Mouse (Mus musculus) naive thymus-derived CD4-positive, alpha-beta T cell, adult 2 months (primary cell): Measurements from ENCODE around the gene Atp9a.

Experiments used
- DNase-seq: peaks from one replicate; pipeline ENCODE4 v3.0.0-alpha.2; 2011; ENCODE audit warnings: low read depth

Gene Atp9a

DNA sequence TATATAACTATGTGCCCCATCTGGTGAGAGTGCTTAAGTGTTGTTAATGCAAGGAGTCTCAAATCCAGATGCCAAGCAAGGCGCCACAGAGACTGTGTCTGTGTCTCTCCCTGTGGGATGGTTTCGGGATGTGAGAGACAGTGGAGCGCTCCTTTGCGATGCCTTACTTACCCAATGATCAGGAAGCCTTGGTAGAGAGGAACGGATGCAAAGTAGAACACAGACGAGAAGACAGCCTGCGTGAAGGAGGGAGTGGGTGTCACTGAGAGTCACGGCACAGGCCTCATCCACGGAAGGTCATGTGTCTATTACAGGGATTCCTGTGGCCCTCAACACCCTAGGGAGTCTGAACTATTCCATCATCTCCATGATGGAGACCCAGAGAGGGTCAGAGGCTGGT is 101.7 kb downstream of the Atp9a start:
- no peak for DNase-seq

DNA sequence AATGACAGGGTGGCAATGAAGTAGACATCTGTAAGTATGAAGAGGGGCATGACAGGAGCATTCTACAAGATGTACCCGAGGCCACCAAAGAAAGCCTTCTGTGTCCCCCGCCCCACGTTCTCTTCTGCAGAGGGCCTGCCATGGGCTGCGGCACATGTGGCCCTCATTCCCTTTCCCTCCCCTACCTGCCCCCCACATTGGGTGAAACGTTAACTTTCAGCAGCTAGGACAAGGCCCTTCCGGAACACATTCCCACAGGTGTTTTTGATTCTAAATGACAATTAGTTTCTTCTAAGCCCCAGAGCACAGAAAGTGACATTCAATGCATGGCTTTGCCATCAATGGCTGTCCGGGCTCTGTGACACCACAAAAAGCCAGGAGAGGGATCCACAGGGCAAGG is 107.3 kb downstream of the Atp9a start:
- no peak for DNase-seq

DNA sequence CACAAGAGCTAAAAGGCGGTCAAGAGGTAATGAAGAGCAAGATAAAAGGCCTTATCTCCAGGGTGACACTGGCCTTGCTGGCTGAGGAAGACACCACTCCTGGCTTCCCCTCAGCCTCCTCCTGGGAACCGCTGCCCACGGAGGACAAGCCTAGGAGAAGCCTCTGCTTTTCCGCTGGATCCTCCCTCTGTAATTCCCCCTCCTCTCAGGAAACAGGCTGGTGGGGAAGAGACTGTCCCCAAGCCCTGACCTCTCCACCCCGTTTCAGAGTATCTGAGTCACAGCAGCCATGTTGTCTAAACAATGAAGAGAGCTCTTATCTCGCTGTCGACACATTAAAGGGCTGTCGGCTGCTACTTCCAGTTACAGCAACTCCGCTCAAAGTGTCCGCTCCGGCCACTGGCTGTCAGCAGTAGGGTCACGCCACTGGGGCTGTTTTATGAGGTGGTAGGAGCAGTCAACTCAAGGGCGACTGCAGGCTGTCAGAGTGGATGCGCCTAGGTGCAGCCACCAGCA is 108.8 kb downstream of the Atp9a start:
- no peak for DNase-seq

DNA sequence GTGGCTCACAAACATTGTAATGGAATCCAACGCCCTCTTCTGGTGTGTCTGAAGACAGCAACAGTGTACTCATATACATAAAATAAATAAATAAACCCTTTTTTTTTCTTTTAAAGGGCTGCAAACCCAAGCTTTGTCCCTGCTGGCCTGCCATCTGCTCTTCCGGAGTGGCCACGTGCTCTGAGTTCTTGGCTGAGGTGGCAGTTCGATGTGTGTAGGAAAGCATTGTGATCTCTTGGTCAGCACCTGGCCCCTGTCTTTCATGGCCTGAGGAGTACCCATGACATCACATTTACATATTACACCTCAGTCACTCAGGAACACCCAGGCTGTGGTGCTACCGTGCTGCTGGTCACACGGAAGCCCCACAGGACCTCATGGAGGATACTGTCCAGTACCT is 109.7 kb downstream of the Atp9a start:
- DNase-seq = no peak

DNA sequence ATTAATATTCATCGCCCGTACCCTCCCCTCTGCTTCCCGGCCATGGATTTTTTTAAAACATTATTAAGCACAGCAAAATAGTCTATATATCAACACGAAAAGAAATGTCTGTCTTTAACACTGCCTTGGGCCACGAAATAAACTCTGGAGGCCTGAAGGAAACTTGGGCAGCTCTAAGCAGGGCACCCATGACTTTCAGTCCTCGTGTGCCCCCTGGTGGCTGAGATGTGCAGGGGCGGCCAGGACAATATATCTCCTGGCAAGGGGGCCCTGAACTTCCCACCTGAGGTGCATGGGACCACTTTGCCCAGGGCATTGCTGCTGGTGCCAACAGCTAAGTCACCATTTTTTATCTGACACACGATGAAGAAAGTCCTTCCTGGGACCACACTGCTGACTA is 113.4 kb downstream of the Atp9a start:
- peak; percentile 88 for DNase-seq

DNA sequence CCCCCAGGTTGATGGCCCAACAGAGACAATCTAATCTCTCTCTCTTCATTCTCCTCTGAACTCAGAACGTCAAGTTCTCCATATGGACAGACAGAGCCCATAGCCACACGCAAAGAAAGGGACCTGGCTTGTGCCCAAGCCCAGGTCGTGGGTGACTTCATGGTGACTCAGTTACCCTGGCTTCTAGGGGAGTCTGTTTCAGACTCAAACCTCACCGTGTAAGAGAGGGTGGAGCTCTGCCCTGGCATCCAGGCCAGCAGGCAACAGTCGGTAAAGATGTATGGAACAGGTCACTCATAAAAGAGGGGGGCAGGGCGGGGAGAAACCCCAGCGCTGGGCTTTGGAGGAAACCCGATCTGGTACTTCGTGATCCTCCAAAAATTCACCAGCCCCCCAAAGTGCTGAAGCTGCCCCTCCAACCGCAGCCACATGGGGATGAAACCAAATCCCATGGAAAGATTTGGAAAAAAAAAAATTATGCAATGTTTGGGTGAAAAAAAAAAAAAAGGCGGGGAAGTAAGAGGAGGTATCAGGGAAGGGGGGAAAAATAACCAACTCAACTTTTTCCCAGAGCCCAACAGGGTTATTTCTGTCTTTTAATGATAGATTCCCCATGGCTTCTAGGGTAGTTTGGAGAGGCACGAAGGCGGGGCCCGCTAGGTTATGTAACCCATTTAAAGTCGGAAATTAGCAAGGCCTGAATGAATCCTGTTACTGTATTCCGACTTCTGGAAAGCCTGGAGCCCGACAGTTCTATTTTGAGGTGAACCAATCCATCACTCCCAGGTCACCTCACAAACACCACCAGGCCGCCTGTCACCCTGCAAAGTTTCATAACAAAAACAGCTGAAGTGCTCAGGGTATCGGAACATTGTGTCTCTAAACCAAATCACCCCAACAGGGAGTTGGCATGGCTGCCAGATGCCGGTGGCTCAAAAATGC is 114.1 kb downstream of the Atp9a start:
- no peak for DNase-seq

DNA sequence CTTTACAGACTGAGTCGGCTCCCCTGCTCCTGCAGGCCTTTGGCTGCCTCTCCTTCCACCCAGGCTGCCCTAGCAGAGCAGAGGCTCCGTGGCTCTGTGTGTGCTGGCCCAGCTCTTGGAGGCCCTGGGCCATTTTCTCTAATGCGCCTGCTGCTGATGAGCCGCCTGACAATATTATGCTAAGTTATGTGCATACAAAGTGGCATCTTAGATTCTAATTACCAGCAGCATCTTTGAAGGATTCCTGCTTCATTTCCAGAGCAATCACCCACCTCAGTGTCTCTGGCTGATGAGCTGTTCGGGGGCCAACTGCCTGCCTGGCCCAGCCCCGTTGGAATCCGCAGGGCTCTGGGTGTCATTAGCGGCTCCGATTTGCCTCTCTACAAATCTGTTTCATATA is 115.8 kb downstream of the Atp9a start:
- no peak for DNase-seq

DNA sequence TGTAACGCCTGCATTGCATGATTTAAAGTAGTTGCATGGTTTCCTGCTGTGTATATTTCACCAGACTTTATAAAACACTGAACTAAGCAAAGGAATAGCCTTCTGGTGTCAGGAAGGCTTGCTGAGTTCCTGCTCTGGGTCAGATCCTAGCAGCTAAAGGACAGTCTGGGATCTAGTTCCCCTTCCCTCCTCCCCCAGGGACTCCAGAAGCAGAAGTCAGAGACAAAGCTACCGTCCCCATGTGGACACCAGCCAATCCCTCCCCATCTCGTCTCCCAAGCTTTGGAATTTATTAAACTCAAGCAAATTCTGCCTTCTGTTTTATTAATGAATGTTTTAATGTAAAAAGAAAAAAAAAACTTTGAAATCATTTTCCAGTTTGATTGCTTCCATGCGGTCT is 117.1 kb downstream of the Atp9a start:
- DNase-seq = no peak

DNA sequence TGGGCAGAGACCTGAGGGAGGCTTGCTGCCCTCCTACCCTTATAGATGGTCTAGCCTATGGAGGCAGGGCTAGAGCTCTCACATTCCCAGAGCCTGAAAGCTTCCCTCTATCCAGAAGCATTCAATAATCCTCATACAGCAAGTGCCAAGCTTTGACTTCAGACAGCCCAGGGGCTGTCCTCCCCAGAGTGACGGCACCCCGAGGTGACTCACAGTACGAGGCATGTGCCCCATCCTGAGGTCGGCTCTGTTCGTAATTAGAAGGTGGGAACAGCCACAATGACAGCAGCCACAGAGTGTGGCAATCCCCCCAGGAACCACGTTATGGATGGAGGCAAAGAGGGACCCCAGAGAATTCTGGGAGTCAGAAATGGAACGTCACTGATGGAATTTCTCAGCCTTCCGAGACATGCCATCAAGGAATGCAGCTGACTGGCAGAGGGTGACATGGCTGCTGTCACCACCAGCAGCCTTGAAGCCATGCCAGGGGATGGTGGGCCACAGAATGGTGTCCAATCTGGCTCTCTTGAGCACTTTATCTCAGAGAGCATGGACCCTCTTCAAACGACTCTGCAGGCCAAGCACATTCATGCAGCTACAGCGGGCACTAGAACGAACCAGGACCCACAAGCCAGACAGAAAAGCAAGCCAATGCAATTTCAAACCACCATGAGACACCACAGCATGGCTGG is 121.0 kb downstream of the Atp9a start:
- DNase-seq = no peak

DNA sequence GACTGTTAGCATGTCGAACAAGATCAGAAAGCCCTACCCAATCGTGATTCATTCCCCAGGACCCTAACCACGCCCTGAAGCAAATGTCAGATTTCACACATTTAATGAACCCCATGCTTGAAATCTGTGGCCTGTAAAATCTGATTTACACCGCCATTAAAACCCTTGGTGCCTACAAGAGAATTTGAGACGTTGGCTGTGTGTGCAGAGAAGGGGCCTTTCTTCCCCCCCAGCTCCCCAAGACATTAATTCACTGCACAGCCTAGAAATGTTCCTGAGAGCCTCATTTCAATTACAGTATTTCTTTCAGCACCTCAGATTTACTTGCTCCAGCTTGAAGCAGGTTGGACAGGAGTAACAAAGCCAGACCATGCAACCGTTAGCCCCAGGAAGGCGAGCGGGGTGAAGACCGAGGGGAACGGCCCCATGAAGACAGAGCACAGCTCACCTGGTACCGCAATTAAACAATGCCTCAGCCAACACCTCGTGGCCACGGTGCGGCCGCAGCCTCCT is 123.9 kb downstream of the Atp9a start:
- no peak for DNase-seq

DNA sequence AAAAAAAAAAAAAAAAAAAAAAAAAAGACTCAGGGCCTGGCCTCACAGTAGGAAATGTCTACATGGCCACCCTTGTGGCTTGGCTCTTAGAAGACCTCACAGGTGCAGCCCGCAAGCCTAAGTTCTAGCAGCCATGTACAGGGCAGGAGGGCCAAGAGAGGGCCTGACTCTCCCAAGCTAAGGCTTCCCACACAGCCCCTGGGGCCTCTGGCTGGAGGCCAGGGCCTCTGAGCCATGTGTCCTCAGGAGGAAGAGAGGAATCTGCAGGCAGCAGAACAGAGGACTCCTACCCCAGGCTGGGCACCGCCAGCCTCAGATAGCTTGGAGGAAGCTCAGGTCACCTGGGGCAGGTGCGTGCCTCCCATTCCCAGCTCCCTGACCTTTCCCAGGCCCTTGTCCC is 127.0 kb downstream of the Atp9a start:
- no peak for DNase-seq

DNA sequence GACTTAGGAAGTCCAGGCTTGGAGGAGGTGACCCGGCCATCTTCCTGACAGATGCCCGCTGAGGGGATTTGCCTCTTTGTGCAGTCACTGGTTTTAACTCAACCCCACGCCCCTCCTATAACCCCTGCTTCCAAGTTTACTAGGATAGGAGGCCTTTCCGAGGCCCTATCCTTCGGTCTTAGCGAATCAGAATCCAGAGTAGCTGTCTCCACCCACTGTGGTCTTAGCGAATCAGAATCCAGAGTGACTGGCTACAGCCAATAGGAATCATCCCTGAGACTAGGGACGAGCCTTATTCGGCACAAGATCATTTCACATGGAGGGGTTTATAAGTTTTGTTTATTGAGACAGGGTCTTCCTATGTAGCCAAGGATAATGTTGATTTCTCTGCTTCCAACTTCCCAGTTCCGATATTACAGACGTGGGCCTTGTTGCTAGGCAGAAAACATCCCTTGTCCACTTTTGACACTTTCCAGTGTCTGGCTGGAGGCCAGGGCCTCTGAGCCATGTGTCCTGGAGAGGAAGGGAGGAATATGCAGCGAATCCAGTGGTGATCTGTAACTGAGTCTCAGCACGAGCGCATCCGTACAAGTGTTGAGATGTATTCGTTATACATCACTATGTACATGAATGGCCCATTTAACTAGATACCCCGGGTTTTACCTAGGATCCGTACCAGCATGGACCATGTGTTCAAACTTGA is 127.9 kb downstream of the Atp9a start:
- DNase-seq = no peak

DNA sequence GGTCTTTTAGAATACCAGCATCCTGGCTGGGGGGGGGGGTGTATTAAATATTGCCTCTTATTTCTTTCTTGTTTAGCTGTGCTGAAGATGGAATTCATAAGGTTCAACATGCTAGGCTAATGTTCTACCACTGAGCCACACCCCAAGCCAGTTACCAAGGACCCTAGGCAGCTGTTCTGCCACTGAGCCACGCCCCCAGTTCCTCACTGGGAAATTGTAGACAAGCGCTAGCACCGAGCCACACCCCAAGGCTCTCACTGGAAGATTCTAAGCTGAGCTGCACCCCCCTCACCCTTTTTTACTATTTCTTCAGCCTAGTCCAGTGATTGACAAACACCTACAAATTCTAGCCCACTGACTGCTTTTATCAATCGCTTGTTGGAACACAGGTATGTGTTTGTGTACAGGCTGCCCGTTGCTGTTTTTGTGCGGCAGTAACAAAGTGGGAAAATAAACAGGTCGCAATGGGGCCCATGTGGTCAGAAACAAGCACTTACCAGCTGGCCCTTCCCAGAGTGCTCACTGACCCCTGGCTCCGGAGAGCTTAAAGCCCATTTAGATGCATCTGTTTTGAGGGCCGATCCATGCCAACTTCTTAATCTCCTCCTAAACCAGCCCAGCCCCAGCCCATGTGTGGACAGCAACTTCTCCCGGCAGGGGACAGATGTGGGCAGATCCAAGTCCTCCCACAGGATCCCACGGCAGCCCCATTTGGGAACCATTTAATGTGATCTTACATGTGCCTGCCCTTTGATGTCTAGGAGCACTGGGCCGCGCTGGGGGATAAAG is 128.9 kb downstream of the Atp9a start:
- DNase-seq = no peak

DNA sequence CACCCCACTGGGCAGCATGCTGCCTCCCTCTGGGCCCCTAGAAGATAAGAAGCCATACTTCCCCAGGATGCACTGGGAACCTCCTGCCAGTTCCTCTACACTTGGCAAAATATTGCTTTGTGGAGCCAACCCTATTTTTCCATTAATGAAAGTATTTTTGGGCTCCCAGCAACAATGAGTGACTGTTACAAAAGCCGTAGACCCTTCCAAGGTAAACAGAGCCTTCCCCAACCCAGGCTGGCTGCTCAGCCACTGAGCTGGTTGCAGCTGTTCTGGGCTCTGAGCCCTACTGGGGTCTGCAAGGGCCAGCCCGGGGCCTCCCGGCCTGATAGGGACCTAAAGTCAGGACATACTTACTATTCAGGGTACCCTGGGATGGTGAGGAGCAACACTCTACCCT is 131.3 kb downstream of the Atp9a start:
- DNase-seq = no peak

DNA sequence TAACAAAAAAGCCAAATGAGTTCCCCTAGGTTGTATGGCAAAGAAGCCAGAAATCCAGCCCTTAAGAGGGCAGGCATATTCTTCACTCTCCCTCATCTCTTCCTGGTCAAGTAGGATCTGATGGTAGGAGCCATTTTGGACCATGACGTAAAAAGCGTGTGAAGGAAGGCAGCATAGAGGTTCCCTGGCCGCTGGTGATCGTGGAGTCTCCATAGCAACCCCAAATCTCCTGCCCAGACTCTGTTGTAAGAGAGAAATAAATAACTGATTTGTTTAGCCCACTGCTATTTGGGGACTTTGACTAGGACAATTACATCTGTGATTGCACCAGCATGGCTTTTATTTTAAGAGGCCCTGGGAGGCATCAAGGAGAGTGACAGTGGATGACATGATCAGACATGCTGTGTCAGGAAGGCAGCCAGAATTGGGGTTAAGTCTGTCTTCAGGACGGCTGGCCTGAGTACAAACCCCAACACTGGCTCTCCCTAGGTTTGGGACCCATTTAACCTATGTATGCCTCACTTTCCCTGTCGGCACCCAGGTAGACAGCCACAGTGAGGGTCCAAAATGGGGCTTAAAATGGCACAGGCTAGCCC is 132.5 kb downstream of the Atp9a start:
- no peak for DNase-seq

DNA sequence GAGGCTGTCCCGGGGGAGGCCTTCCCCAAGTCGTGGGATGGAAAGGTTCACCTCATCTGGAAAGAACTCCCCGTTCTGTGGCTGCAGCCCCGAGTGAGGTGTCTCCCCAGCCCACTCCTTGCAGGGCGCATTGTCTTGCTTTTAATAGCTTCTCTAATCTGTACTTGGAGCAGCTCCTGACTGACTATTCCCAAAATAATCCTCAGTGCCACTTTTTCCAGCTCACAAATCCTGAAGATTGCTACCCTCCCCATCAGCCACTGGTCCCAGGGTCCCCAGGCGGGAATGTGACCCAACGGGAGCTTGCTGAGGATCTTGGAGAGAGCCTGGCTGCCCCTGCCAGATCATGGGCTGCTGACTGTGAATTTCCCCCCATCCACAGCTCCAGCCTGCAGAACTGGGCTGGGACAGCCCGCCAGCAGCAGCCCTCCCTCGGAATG is 134.1 kb downstream of the Atp9a start:
- no peak for DNase-seq

DNA sequence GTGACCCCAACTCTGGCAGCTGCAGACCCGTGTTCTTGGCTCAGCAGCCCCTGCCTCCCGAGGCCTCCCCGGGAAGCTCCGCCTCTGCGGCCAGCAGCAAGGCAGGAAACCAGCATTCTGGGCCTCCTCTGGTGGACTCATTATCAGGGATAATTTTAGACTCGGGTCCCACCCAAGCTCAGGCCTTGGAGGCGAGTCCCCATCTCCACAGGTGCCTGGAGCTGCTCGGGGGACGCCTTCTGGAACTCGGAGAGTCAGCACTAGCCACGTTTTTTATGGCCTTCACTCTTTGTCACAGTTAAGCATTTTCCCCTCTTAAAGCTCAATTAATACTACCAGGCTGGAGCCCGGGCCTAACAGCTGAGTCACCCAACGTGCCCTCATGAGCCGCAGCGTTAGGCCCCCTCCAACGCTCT is 137.5 kb downstream of the Atp9a start:
- no peak for DNase-seq

DNA sequence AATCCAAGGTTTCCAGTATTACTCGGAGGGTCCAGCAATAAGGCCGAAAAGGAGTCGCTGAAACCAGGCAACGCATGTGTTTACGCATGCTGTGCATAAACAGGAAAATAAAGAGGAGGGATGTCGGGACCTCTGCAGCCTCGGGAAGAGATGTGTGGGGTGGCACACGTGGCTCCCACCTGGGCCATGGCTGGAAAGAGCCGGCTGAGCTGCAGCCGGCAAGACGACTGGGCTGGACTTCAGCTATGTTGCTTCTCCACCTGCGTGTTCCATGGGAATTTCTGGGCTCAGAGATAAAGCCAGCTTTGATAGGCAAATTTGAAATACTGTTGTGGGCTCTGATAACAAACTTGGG is 139.8 kb downstream of the Atp9a start:
- no peak for DNase-seq

DNA sequence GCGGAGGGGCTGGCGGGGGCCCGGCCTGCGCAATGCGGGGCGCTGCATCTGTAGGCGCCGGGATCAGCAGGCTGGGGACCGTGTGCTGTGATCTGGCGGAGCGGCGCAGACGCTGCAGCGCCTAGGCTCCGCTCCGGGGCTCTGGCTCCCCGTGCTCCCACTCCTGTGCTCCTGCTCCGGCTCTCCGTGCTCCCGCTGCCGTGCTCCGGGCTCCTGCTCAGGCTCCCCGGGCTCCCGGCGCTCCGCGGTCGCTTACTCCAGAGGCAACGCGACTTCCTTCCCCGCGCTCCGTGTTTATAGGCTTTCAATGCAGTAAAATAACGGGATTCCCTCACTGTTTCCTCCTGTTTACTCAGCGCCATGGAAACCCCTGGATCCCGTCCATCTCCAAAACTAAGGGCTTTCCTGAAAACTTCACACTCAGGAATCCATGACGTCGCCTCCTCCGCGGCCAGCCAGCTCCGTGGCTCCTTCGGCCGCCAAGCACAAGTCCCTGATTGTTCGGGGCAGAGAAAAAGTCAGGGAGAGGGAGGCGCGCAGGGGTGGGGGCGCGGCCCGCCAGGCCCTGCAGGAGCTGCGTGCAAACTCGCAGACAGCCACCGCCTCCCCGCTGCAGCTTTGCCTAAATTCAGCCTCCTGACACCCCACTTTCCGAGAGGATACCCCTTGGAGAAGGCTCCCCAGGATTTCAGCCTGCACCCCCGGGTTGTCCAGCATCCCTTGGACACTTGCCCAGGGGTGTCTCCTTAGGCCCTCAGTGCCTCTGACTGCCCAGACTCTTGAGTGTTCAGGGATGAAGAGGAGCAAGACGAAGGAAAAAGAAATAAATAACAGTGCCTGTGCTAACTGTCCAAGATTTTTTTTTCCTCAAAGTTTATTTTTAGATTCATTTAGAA is 140.5 kb downstream of the Atp9a start, which contains the start of gene Nfatc2:
Nfatc2 (minus strand) TSS at position 167 of the 896 bp plus-strand sequence.
- DNase-seq = peak; percentile 39
